Mouse (Mus musculus): ENCODE measurements around the gene Tmem51.

- TF ChIP-seq CTCF (IDR thresholded peaks at IDR 0.05; ENCODE audit: low read depth) = no peak
- no peak for TF ChIP-seq EP300 (optimal IDR thresholded peaks at IDR 0.05)
These were observed 29.5 kb downstream of the Tmem51 start for GRCm38 (mm10) chr4:142054580-142054979.

All from stomach, postnatal 0 days (tissue).